In genomic region chr11:32151243-32151642, GRCm38 (mm10) we compare ENCODE assay signal across 28 mouse cellular contexts. TPM values are rescaled to one million over a fixed set of nuclear protein-coding genes. Genes with fewer than 3 reads are reported as not detected.
DNase-seq lines count a peak whose midpoint lies in the region; ATAC-seq and TF ChIP-seq lines count a peak whose summit lies in the region.
"Had no signal": no experiment of that assay in that cellular context is flagged by ENCODE, and none has a peak within 500 bp of the region (broad histone marks: within the 10 kb centered on the region; RNA-seq: fewer than 3 reads in every experiment).

No protein-coding gene starts in this region.

- H3K4me2 ChIP-seq in forebrain, embryonic 11.5 days (ENCODE audit: low read depth, low read length, severe bottlenecking): no peak overlapping the region
- H3K4me2 ChIP-seq in forebrain, postnatal 0 days (ENCODE audit: low read depth): no peak overlapping the region
- H3K4me2 ChIP-seq: embryonic facial prominence, embryonic 13.5 days; embryonic facial prominence, embryonic 15.5 days; forebrain, embryonic 13.5 days; forebrain, embryonic 15.5 days had no signal

- intact Hi-C loops in heart, postnatal 25 days (cut with DNase I): no loop called here

- no peak for ATAC-seq in forebrain, embryonic 11.5 days (replicated peaks; ENCODE audit: low FRiP score)
- ATAC-seq in forebrain, postnatal 0 days: no peak
- ATAC-seq: CD4-positive, CD25-positive, alpha-beta regulatory T cell, adult 4 months; forebrain, embryonic 13.5 days; forebrain, embryonic 15.5 days; Patski had no signal

- TF ChIP-seq CTCF in forebrain, postnatal 0 days (IDR thresholded peaks at IDR 0.05; ENCODE audit: low read depth): no peak

- DNase-seq in forebrain, embryonic 11.5 days (ENCODE audit: low spot score): peak; percentile 30
- DNase-seq in forebrain, postnatal 0 days: no peak
- DNase-seq in heart, embryonic 10.5 days (ENCODE audit: low spot score): peak; percentile 57
- no peak for DNase-seq in heart, postnatal 25 days (ENCODE audit: low spot score)
- peak; percentile 30 for DNase-seq in R1 (ENCODE audit: low read depth, low spot score)
- DNase-seq: adrenal gland, adult 2 months; adrenal gland, postnatal 10 days; adrenal gland, postnatal 25 days; B cell, adult 2 months; cerebellum, adult 11 months; cerebellum, adult 18-20 months; cerebellum, adult 8-10 months; cerebellum, adult 9-11 months; cerebellum, postnatal 14 days; cerebellum, postnatal 36 days; embryo, embryonic 11 days had no signal

- H3K4me1 ChIP-seq in forebrain, embryonic 11.5 days (replicated peaks; ENCODE audit: control insufficient read depth, insufficient read depth, low read length): no peaks in the 10 kb centered on the region
- no peaks in the 10 kb centered on the region for H3K4me1 ChIP-seq in forebrain, postnatal 0 days (ENCODE audit: insufficient read depth)
- H3K4me1 ChIP-seq in heart, embryonic 10.5 days: no peaks in the 10 kb centered on the region
- H3K4me1 ChIP-seq: embryonic facial prominence, embryonic 13.5 days; embryonic facial prominence, embryonic 15.5 days; forebrain, embryonic 10.5 days had no signal

- H3K9ac ChIP-seq in forebrain, embryonic 11.5 days (ENCODE audit: low read length): no peak overlapping the region
- no peak overlapping the region for H3K9ac ChIP-seq in forebrain, postnatal 0 days
- H3K9ac ChIP-seq: embryonic facial prominence, embryonic 13.5 days; embryonic facial prominence, embryonic 15.5 days; forebrain, embryonic 13.5 days; forebrain, embryonic 15.5 days had no signal

- no peaks in the 10 kb centered on the region for H3K27me3 ChIP-seq in forebrain, embryonic 11.5 days (ENCODE audit: control insufficient read depth, insufficient read depth, low read length)
- no peaks in the 10 kb centered on the region for H3K27me3 ChIP-seq in forebrain, postnatal 0 days (ENCODE audit: insufficient read depth, low read length)
- H3K27me3 ChIP-seq in heart, embryonic 10.5 days (ENCODE audit: insufficient read depth, poor library complexity, severe bottlenecking): no peaks in the 10 kb centered on the region
- H3K27me3 ChIP-seq: embryonic facial prominence, embryonic 15.5 days; forebrain, embryonic 13.5 days; forebrain, embryonic 15.5 days had no signal

- H3K27ac ChIP-seq in forebrain, embryonic 11.5 days (ENCODE audit: low read depth, low read length): no peak overlapping the region
- H3K27ac ChIP-seq in forebrain, postnatal 0 days (ENCODE audit: low read depth, low read length): no peak overlapping the region
- H3K27ac ChIP-seq in heart, embryonic 10.5 days: no peak overlapping the region
- H3K27ac ChIP-seq: embryonic facial prominence, embryonic 13.5 days; embryonic facial prominence, embryonic 15.5 days; forebrain, embryonic 10.5 days; forebrain, embryonic 13.5 days; forebrain, embryonic 15.5 days had no signal

- no peaks in the 10 kb centered on the region for H3K36me3 ChIP-seq in forebrain, embryonic 11.5 days (ENCODE audit: control insufficient read depth, insufficient read depth, low read length)
- no peaks in the 10 kb centered on the region for H3K36me3 ChIP-seq in forebrain, postnatal 0 days (ENCODE audit: insufficient read depth)
- H3K36me3 ChIP-seq in heart, embryonic 10.5 days: no peaks in the 10 kb centered on the region
- H3K36me3 ChIP-seq: embryonic facial prominence, embryonic 13.5 days; embryonic facial prominence, embryonic 15.5 days; forebrain, embryonic 10.5 days; forebrain, embryonic 15.5 days; G1E had no signal

- WGBS in forebrain, embryonic 11.5 days: 94% methylated on average over 5 of the region's 5 CpGs
- 97% methylated on average over 5 of the region's 5 CpGs for WGBS in forebrain, postnatal 0 days
- WGBS in heart, embryonic 10.5 days: 91% methylated on average over 5 of the region's 5 CpGs

- no peak overlapping the region for H3K4me3 ChIP-seq in forebrain, embryonic 11.5 days (ENCODE audit: low read depth, low read length)
- no peak overlapping the region for H3K4me3 ChIP-seq in forebrain, postnatal 0 days (ENCODE audit: low read depth, low read length)
- no peak overlapping the region for H3K4me3 ChIP-seq in heart, embryonic 10.5 days
- H3K4me3 ChIP-seq: embryonic facial prominence, embryonic 13.5 days; embryonic facial prominence, embryonic 15.5 days; erythroblast, embryonic 14.5 days; forebrain, embryonic 10.5 days; forebrain, embryonic 13.5 days; forebrain, embryonic 15.5 days had no signal

- no peaks in the 10 kb centered on the region for H3K9me3 ChIP-seq in forebrain, embryonic 11.5 days (ENCODE audit: control insufficient read depth, low read length)
- no peaks in the 10 kb centered on the region for H3K9me3 ChIP-seq in forebrain, postnatal 0 days (ENCODE audit: low read length)
- H3K9me3 ChIP-seq in heart, embryonic 10.5 days: no peaks in the 10 kb centered on the region
- H3K9me3 ChIP-seq: embryonic facial prominence, embryonic 13.5 days; embryonic facial prominence, embryonic 15.5 days; forebrain, embryonic 10.5 days; forebrain, embryonic 13.5 days; forebrain, embryonic 15.5 days; G1E had no signal

RNA-seq across cellular contexts. Expression of gene Il9r, which starts 48.8 kb away (rescaled TPM):
- polyA plus RNA-seq in forebrain, embryonic 11.5 days (2014; fragmentation: Nextera tagmentation; extraction: Ambion mirVana): not detected in 2 replicates
- total RNA-seq in forebrain, postnatal 0 days (2014; rRNA removed): not detected in 2 replicates
- not detected in 2 replicates for polyA plus RNA-seq in forebrain, postnatal 0 days (2015; fragmentation: Nextera tagmentation; extraction: Ambion mirVana)
- 0.14 TPM in 1 of 2 replicates, not detected in the other for polyA plus RNA-seq in heart, embryonic 10.5 days (2016; fragmentation: Nextera tagmentation; extraction: Ambion mirVana)
- not detected for total RNA-seq in heart, postnatal 25 days (2021)
- total RNA-seq: adrenal gland, postnatal 25 days; common myeloid progenitor, adult 5-6 weeks had no signal
- polyA plus RNA-seq: adrenal gland, adult 2 months; brain, embryonic 14.5 days; embryonic facial prominence, embryonic 11.5 days; erythroblast, embryonic 14.5 days; forebrain, embryonic 10.5 days; forebrain, embryonic 13.5 days; forebrain, embryonic 15.5 days; Patski had no signal

RNA-seq across cellular contexts. Expression of gene Snrnp25, which starts 54.0 kb away (rescaled TPM):
- 86.2 and 92.7 TPM in 2 replicates for polyA plus RNA-seq in forebrain, embryonic 11.5 days (2014; fragmentation: Nextera tagmentation; extraction: Ambion mirVana)
- total RNA-seq in forebrain, postnatal 0 days (2014; rRNA removed): 15.2 and 34.0 TPM in 2 replicates
- polyA plus RNA-seq in forebrain, postnatal 0 days (2015; fragmentation: Nextera tagmentation; extraction: Ambion mirVana): 50.4 and 58.0 TPM in 2 replicates
- 69.7 and 84.1 TPM in 2 replicates for polyA plus RNA-seq in heart, embryonic 10.5 days (2016; fragmentation: Nextera tagmentation; extraction: Ambion mirVana)
- 10 to 100 TPM; 11.1 to 12.4 TPM for total RNA-seq in heart, postnatal 25 days (2021)

Comparison
In these comparisons a context has a peak if more than half of its experiments do, and no peak if none do; other contexts are left out.
1. DNase-seq: peak in forebrain, embryonic 11.5 days (single experiment), heart, embryonic 10.5 days (single experiment) and R1 (single experiment); none in forebrain, postnatal 0 days (single experiment) and heart, postnatal 25 days (single experiment).